Mouse (Mus musculus): Measurements from ENCODE around the gene Myo7a. TPM values are rescaled to one million over a fixed set of nuclear protein-coding genes. Genes with fewer than 3 reads are reported as not detected.

Gene Myo7a
- polyA plus RNA-seq, 1 experiment from 2014 or later = 18.9 TPM

GRCm38 (mm10) chr7:98139216-98139615, 19.9 kb upstream of the Myo7a start:
- 20% methylated on average over 9 of the region's 9 CpGs for WGBS
- Histone ChIP-seq H3K27me3 (no peaks in the 10 kb centered on the region), H3K27ac (no peak overlapping the region), H3K9ac (no peak overlapping the region), H3K9me3 (no peaks in the 10 kb centered on the region), H3K36me3 (replicated peaks) (no peaks in the 10 kb centered on the region), H3K4me1 (peaks cover 21% of the 10 kb centered on the region; the same call in 1 of the 2 replicates), H3K4me3 (replicated peaks) (no peak overlapping the region), H3K4me2 (no peak overlapping the region)
- no peak for ATAC-seq (ENCODE audit: low FRiP score)

GRCm38 (mm10) chr7:98137995-98138394, 18.7 kb upstream of the Myo7a start:
- ATAC-seq (ENCODE audit: low FRiP score) = no peak
- H3K27me3 ChIP-seq = no peaks in the 10 kb centered on the region
- no peak overlapping the region for H3K4me3 ChIP-seq (replicated peaks)
- 85% methylated on average over 2 of the region's 2 CpGs for WGBS
- H3K9ac ChIP-seq = no peak overlapping the region
- no peaks in the 10 kb centered on the region for H3K36me3 ChIP-seq (replicated peaks)
- H3K9me3 ChIP-seq = no peaks in the 10 kb centered on the region
- no peak overlapping the region for H3K4me2 ChIP-seq
- H3K27ac ChIP-seq = no peak overlapping the region
- H3K4me1 ChIP-seq = peaks cover 21% of the 10 kb centered on the region; the same call in 1 of the 2 replicates

- no peak overlapping the region for H3K4me2 ChIP-seq
- no peak for ATAC-seq (ENCODE audit: low FRiP score)
- no peaks in the 10 kb centered on the region for H3K36me3 ChIP-seq (replicated peaks)
- H3K9ac ChIP-seq = no peak overlapping the region
- peaks cover 19% of the 10 kb centered on the region; the same call in 1 of the 2 replicates for H3K4me1 ChIP-seq
- H3K27me3 ChIP-seq = no peaks in the 10 kb centered on the region
- H3K4me3 ChIP-seq (replicated peaks) = no peak overlapping the region
- 46% methylated on average over 3 of the region's 3 CpGs for WGBS
- H3K9me3 ChIP-seq = no peaks in the 10 kb centered on the region
- no peak overlapping the region for H3K27ac ChIP-seq
Observed at GRCm38 (mm10) chr7:98137583-98137982, 18.3 kb upstream of the Myo7a start.

GRCm38 (mm10) chr7:98131751-98132150, 12.4 kb upstream of the Myo7a start:
- 94% methylated on average over 8 of the region's 8 CpGs for WGBS

GRCm38 (mm10) chr7:98125473-98125872, 6.1 kb upstream of the Myo7a start:
- no peak overlapping the region for H3K9ac ChIP-seq
- H3K9me3 ChIP-seq = no peaks in the 10 kb centered on the region
- 0 out of 2 replicates have a peak, but pooled peaks cover 3% of the 10 kb centered on the region for H3K36me3 ChIP-seq (replicated peaks)
- no peak overlapping the region for H3K4me2 ChIP-seq
- 36% methylated on average over 5 of the region's 5 CpGs for WGBS
- peaks cover 13% of the 10 kb centered on the region; the same call in 1 of the 2 replicates for H3K27me3 ChIP-seq
- H3K4me1 ChIP-seq = 0 out of 2 replicates have a peak, but pooled peaks cover under 1% of the 10 kb centered on the region
- ATAC-seq (ENCODE audit: low FRiP score) = no peak
- no peak overlapping the region for H3K4me3 ChIP-seq (replicated peaks)
- no peak overlapping the region for H3K27ac ChIP-seq

More at GRCm38 (mm10) chr7:98131751-98132150, 12.4 kb upstream of the Myo7a start:
- H3K9me3 ChIP-seq = no peaks in the 10 kb centered on the region
- H3K9ac ChIP-seq = no peak overlapping the region
- H3K27me3 ChIP-seq = no peaks in the 10 kb centered on the region
- H3K36me3 ChIP-seq (replicated peaks) = no peaks in the 10 kb centered on the region
- H3K27ac ChIP-seq = no peak overlapping the region
- no peak for ATAC-seq (ENCODE audit: low FRiP score)
- H3K4me3 ChIP-seq (replicated peaks) = no peak overlapping the region
- H3K4me2 ChIP-seq = no peak overlapping the region
- H3K4me1 ChIP-seq = no peaks in the 10 kb centered on the region

- no peaks in the 10 kb centered on the region for H3K9me3 ChIP-seq
- 0 out of 2 replicates have a peak, but pooled peaks cover 3% of the 10 kb centered on the region for H3K36me3 ChIP-seq (replicated peaks)
- no peak for ATAC-seq (ENCODE audit: low FRiP score)
- 73% methylated on average over 5 of the region's 5 CpGs for WGBS
- 0 out of 2 replicates have a peak, but pooled peaks cover 4% of the 10 kb centered on the region for H3K4me1 ChIP-seq
- no peak overlapping the region for H3K4me2 ChIP-seq
- no peak overlapping the region for H3K27ac ChIP-seq
- peaks cover 13% of the 10 kb centered on the region; the same call in 1 of the 2 replicates for H3K27me3 ChIP-seq
- H3K4me3 ChIP-seq (replicated peaks) = no peak overlapping the region
- no peak overlapping the region for H3K9ac ChIP-seq
Observed at GRCm38 (mm10) chr7:98124701-98125100, 5.4 kb upstream of the Myo7a start.

- Histone ChIP-seq H3K4me3 (replicated peaks) (no peak overlapping the region), H3K9ac (no peak overlapping the region), H3K4me2 (no peak overlapping the region), H3K4me1 (0 out of 2 replicates have a peak, but pooled peaks cover 10% of the 10 kb centered on the region), H3K27me3 (peaks cover 13% of the 10 kb centered on the region; the same call in 1 of the 2 replicates), H3K9me3 (no peaks in the 10 kb centered on the region), H3K27ac (no peak overlapping the region), H3K36me3 (replicated peaks) (0 out of 2 replicates have a peak, but pooled peaks cover 3% of the 10 kb centered on the region)
- ATAC-seq (ENCODE audit: low FRiP score) = no peak
- WGBS = 84% methylated on average over 8 of the region's 8 CpGs
Observed at GRCm38 (mm10) chr7:98121673-98122072, 2.3 kb upstream of the Myo7a start.

- no peaks in the 10 kb centered on the region for H3K9me3 ChIP-seq
- H3K27me3 ChIP-seq = peaks cover 13% of the 10 kb centered on the region; the same call in 1 of the 2 replicates
- 0 out of 2 replicates have a peak, but pooled peaks cover 10% of the 10 kb centered on the region for H3K4me1 ChIP-seq
- H3K27ac ChIP-seq = no peak overlapping the region
- H3K4me3 ChIP-seq (replicated peaks) = no peak overlapping the region
- ATAC-seq (ENCODE audit: low FRiP score) = no peak
- 87% methylated on average over 3 of the region's 3 CpGs for WGBS
- H3K9ac ChIP-seq = no peak overlapping the region
- 0 out of 2 replicates have a peak, but pooled peaks cover 2% of the 10 kb centered on the region for H3K36me3 ChIP-seq (replicated peaks)
- H3K4me2 ChIP-seq = no peak overlapping the region
Observed at GRCm38 (mm10) chr7:98121241-98121640, 1.9 kb upstream of the Myo7a start.

GRCm38 (mm10) chr7:98120325-98120724, 1.0 kb upstream of the Myo7a start:
- H3K4me3 ChIP-seq (replicated peaks) = peak overlapping the region; percentile 26

GRCm38 (mm10) chr7:98119961-98120232, 573 bp upstream of the Myo7a start:
- Histone ChIP-seq H3K4me3 (replicated peaks) (no peak overlapping the region), H3K4me2 (peak overlapping the region; percentile 53; the same call in 1 of the 2 replicates), H3K27me3 (peaks cover 13% of the 10 kb centered on the region; the same call in 1 of the 2 replicates), H3K36me3 (replicated peaks) (no peaks in the 10 kb centered on the region), H3K9ac (no peak overlapping the region), H3K27ac (no peak overlapping the region), H3K4me1 (0 out of 2 replicates have a peak, but pooled peaks cover 10% of the 10 kb centered on the region), H3K9me3 (no peaks in the 10 kb centered on the region)
- 0 out of 2 replicates have a peak, but pooled peaks have one; percentile 27 for ATAC-seq (ENCODE audit: low FRiP score)
- 89% methylated on average over 2 of the region's 2 CpGs for WGBS

More at GRCm38 (mm10) chr7:98120325-98120724, 1.0 kb upstream of the Myo7a start:
- Histone ChIP-seq H3K27me3 (peaks cover 13% of the 10 kb centered on the region; the same call in 1 of the 2 replicates), H3K4me1 (0 out of 2 replicates have a peak, but pooled peaks cover 10% of the 10 kb centered on the region), H3K27ac (no peak overlapping the region), H3K9ac (peak overlapping the region; percentile 38; the same call in 1 of the 2 replicates), H3K4me2 (peak overlapping the region; percentile 53), H3K9me3 (no peaks in the 10 kb centered on the region), H3K36me3 (replicated peaks) (no peaks in the 10 kb centered on the region)
- peak; percentile 85 for ATAC-seq (ENCODE audit: low FRiP score)
- WGBS = 4% methylated on average over 7 of the region's 7 CpGs

- H3K9ac ChIP-seq = 0 out of 2 replicates have a peak overlapping the region, but pooled peaks have one; percentile 2
- H3K27ac ChIP-seq = no peak overlapping the region
- no peak overlapping the region for H3K4me3 ChIP-seq (replicated peaks)
- H3K27me3 ChIP-seq = peaks cover 19% of the 10 kb centered on the region
- no peaks in the 10 kb centered on the region for H3K36me3 ChIP-seq (replicated peaks)
- no peaks in the 10 kb centered on the region for H3K9me3 ChIP-seq
- WGBS = 76% methylated on average over 11 of the region's 11 CpGs
- no peak overlapping the region for H3K4me2 ChIP-seq
- ATAC-seq (ENCODE audit: low FRiP score) = no peak
- H3K4me1 ChIP-seq = 0 out of 2 replicates have a peak, but pooled peaks cover 10% of the 10 kb centered on the region
Observed at GRCm38 (mm10) chr7:98117012-98117660, 2.2 kb downstream of the Myo7a start.

GRCm38 (mm10) chr7:98114656-98115055, 4.7 kb downstream of the Myo7a start:
- Histone ChIP-seq H3K27me3 (peaks cover 34% of the 10 kb centered on the region), H3K27ac (no peak overlapping the region), H3K4me2 (no peak overlapping the region), H3K4me1 (peaks cover 12% of the 10 kb centered on the region), H3K9ac (no peak overlapping the region), H3K4me3 (replicated peaks) (no peak overlapping the region), H3K36me3 (replicated peaks) (no peaks in the 10 kb centered on the region), H3K9me3 (no peaks in the 10 kb centered on the region)
- 82% methylated on average over 6 of the region's 6 CpGs for WGBS
- ATAC-seq (ENCODE audit: low FRiP score) = no peak
